Mouse (Mus musculus) left cerebral cortex, adult 11 months (tissue): Measurements from ENCODE around the gene Zbtb7a.

Experiments
- DNase-seq: peaks from one replicate; pipeline ENCODE4 v3.0.0; 2022; ENCODE audit warnings: low spot score

Gene Zbtb7a

GRCm38 (mm10) chr10:81139529-81139846 is 4.5 kb downstream of the Zbtb7a start:
- DNase-seq = no peak

- no peak for DNase-seq
Observed at GRCm38 (mm10) chr10:81140005-81140404, 5.0 kb downstream of the Zbtb7a start.

- DNase-seq = no peak
Observed at GRCm38 (mm10) chr10:81140717-81141454, 5.9 kb downstream of the Zbtb7a start.

- DNase-seq = no peak
Observed at GRCm38 (mm10) chr10:81141455-81142210, 6.6 kb downstream of the Zbtb7a start.

GRCm38 (mm10) chr10:81142551-81142981 is 7.5 kb downstream of the Zbtb7a start:
- no peak for DNase-seq

GRCm38 (mm10) chr10:81143157-81143633 is 8.2 kb downstream of the Zbtb7a start:
- DNase-seq = no peak

- no peak for DNase-seq
Observed at GRCm38 (mm10) chr10:81143845-81144437, 8.9 kb downstream of the Zbtb7a start.

- DNase-seq = no peak
Observed at GRCm38 (mm10) chr10:81144667-81145066, 9.6 kb downstream of the Zbtb7a start.

- DNase-seq = no peak
Observed at GRCm38 (mm10) chr10:81145307-81145706, 10.3 kb downstream of the Zbtb7a start.

- no peak for DNase-seq
Observed at GRCm38 (mm10) chr10:81145778-81146177, 10.8 kb downstream of the Zbtb7a start.

- DNase-seq = no peak
Observed at GRCm38 (mm10) chr10:81146296-81146695, 11.3 kb downstream of the Zbtb7a start.

GRCm38 (mm10) chr10:81151261-81151660 is 16.2 kb downstream of the Zbtb7a start:
- no peak for DNase-seq

- DNase-seq = no peak
Observed at GRCm38 (mm10) chr10:81152609-81153008, 17.6 kb downstream of the Zbtb7a start.

- no peak for DNase-seq
Observed at GRCm38 (mm10) chr10:81154313-81154712, 19.3 kb downstream of the Zbtb7a start.

- no peak for DNase-seq
Observed at GRCm38 (mm10) chr10:81154736-81155135, 19.7 kb downstream of the Zbtb7a start.

GRCm38 (mm10) chr10:81161602-81162317 is 26.7 kb downstream of the Zbtb7a start:
- DNase-seq = no peak

GRCm38 (mm10) chr10:81162318-81162652 is 27.3 kb downstream of the Zbtb7a start:
- no peak for DNase-seq

GRCm38 (mm10) chr10:81165118-81165517 is 30.1 kb downstream of the Zbtb7a start:
- DNase-seq = no peak

- DNase-seq = peak; percentile 100
Observed at GRCm38 (mm10) chr10:81167200-81168086, 32.4 kb downstream of the Zbtb7a start, which contains the start of gene Pias4. Gene Pias4 (minus strand): TSS chr10:81167923.

GRCm38 (mm10) chr10:81168087-81168431 is 33.0 kb downstream of the Zbtb7a start:
- DNase-seq = no peak

GRCm38 (mm10) chr10:81168521-81169244 is 33.7 kb downstream of the Zbtb7a start:
- DNase-seq = peak; percentile 72
